Mouse (Mus musculus) hindbrain, embryonic 11.5 days (tissue): ENCODE data around the gene Nedd4. TPM values are rescaled to one million over a fixed set of nuclear protein-coding genes. Genes with fewer than 3 reads are reported as not detected.

Experiments
- ATAC-seq: fragments of 200-750 bp; cut with Nextera tagmentation; 2 replicates; pipeline ENCODE4 v1.8.0; 2017; ENCODE audit warnings: mild to moderate bottlenecking, moderate TSS enrichment, moderate library complexity; ENCODE audit not compliant: low FRiP score
- DNase-seq: peaks from one replicate; pipeline ENCODE4 v3.0.0-alpha.2; 2015; ENCODE audit warnings: low spot score
- H3K27ac ChIP-seq: fragments of 300-500 bp; sonication (generic); 2 replicates; pipeline ENCODE4 v1.5.1; 2014; ENCODE audit warnings: mild to moderate bottlenecking, low read depth, low read length
- H3K27me3 ChIP-seq: fragments of 300-500 bp; sonication (generic); 2 replicates; pipeline ENCODE4 v1.6.1; 2014; ENCODE audit warnings: mild to moderate bottlenecking, low read length, moderate library complexity, mixed read lengths; ENCODE audit not compliant: control insufficient read depth, insufficient read depth
- H3K36me3 ChIP-seq: fragments of 300-500 bp; sonication (generic); 2 replicates; pipeline ENCODE4 v1.6.1; 2014; ENCODE audit warnings: mild to moderate bottlenecking, low read length, moderate library complexity, mixed read lengths; ENCODE audit not compliant: control insufficient read depth, insufficient read depth
- H3K4me1 ChIP-seq: fragments of 300-500 bp; sonication (generic); replicated peaks from 2 replicates; pipeline ENCODE4 v1.6.1; 2014; ENCODE audit warnings: low read length, mixed read lengths; ENCODE audit not compliant: control insufficient read depth, insufficient read depth
- H3K4me2 ChIP-seq: fragments of 300-500 bp; sonication (generic); replicated peaks from 2 replicates; pipeline ENCODE4 v1.6.1; 2014; ENCODE audit warnings: mild to moderate bottlenecking, low read depth, low read length
- H3K4me3 ChIP-seq: fragments of 300-500 bp; sonication (generic); 2 replicates; pipeline ENCODE4 v1.5.1; 2014; ENCODE audit warnings: low read depth, low read length
- H3K9ac ChIP-seq: fragments of 300-500 bp; sonication (generic); 2 replicates; pipeline ENCODE4 v1.6.1; 2014; ENCODE audit warnings: low read depth, low read length
- H3K9me3 ChIP-seq: fragments of 300-500 bp; sonication (generic); 2 replicates; pipeline ENCODE4 v1.6.1; 2016; ENCODE audit warnings: low read length; ENCODE audit not compliant: control insufficient read depth
- WGBS: fragments of 180-500 bp; shearing (Covaris S2); extraction: QIAGEN DNeasy Blood & Tissue Kit; methylation state at CpG from one replicate; pipeline ENCODE4 v1.1.7; 2014; 5-methylcytosine and 5-hydroxymethylcytosine counted together
- polyA plus RNA-seq: library from polyadenylated mRNA; unstranded; fragments of >200 nt; fragmentation: Nextera tagmentation; extraction: Ambion mirVana; gene quantifications from 2 replicates; pipeline ENCODE4 v1.2.1, GENCODE M21; 2014

Nedd4 gene
- polyA plus RNA-seq: 708 and 779 TPM in 2 replicates

- Histone ChIP-seq H3K36me3 (peaks cover 4% of the 10 kb centered on the region; the same call in 1 of the 2 replicates), H3K9ac (peak within 1 kb of the TSS; percentile 99), H3K9me3 (no peaks in the 10 kb centered on the region), H3K4me3 (peak within 1 kb of the TSS; percentile 99), H3K4me2 (peak within 1 kb of the TSS; percentile 66), H3K27ac (peak within 1 kb of the TSS; percentile 99), H3K27me3 (no peaks in the 10 kb centered on the region), H3K4me1 (peaks cover 11% of the 10 kb centered on the region)
- peak; percentile 97 for DNase-seq
- peak; percentile 90 for ATAC-seq
- under 1% methylated on average over 49 of the region's 83 CpGs for WGBS
Measured at GRCm38 (mm10) chr9:72661895-72662661, at the start of gene Nedd4. Gene Nedd4 (plus strand): TSS chr9:72662346.

- ATAC-seq: no peak
- H3K4me3 ChIP-seq: no peak overlapping the region
- H3K27me3 ChIP-seq: no peaks in the 10 kb centered on the region
- no peak overlapping the region for H3K4me2 ChIP-seq
- DNase-seq: no peak
- WGBS: 90% methylated on average over 2 of the region's 2 CpGs
- H3K9ac ChIP-seq: no peak overlapping the region
- peaks cover 11% of the 10 kb centered on the region for H3K36me3 ChIP-seq
- no peaks in the 10 kb centered on the region for H3K9me3 ChIP-seq
- H3K4me1 ChIP-seq: no peaks in the 10 kb centered on the region
- H3K27ac ChIP-seq: no peak overlapping the region
Measured at GRCm38 (mm10) chr9:72613884-72614283, 48.3 kb upstream of the Nedd4 start.

GRCm38 (mm10) chr9:72614786-72615480, 47.2 kb upstream of the Nedd4 start:
- no peaks in the 10 kb centered on the region for H3K4me1 ChIP-seq
- H3K4me2 ChIP-seq: no peak overlapping the region
- H3K9ac ChIP-seq: no peak overlapping the region
- 83% methylated on average over 6 of the region's 6 CpGs for WGBS
- no peaks in the 10 kb centered on the region for H3K9me3 ChIP-seq
- H3K27ac ChIP-seq: no peak overlapping the region
- peaks cover 11% of the 10 kb centered on the region for H3K36me3 ChIP-seq
- DNase-seq (no peak), ATAC-seq (no peak)
- H3K4me3 ChIP-seq: no peak overlapping the region
- no peaks in the 10 kb centered on the region for H3K27me3 ChIP-seq

- H3K4me3 ChIP-seq: no peak overlapping the region
- no peaks in the 10 kb centered on the region for H3K27me3 ChIP-seq
- no peak overlapping the region for H3K27ac ChIP-seq
- no peak overlapping the region for H3K9ac ChIP-seq
- no peaks in the 10 kb centered on the region for H3K4me1 ChIP-seq
- H3K9me3 ChIP-seq: no peaks in the 10 kb centered on the region
- no peak for ATAC-seq
- peaks cover 11% of the 10 kb centered on the region for H3K36me3 ChIP-seq
- no peak overlapping the region for H3K4me2 ChIP-seq
- WGBS: 91% methylated on average over 3 of the region's 3 CpGs
- DNase-seq: no peak
Measured at GRCm38 (mm10) chr9:72618037-72618436, 44.1 kb upstream of the Nedd4 start.

GRCm38 (mm10) chr9:72623605-72624004, 38.5 kb upstream of the Nedd4 start:
- no peaks in the 10 kb centered on the region for H3K4me1 ChIP-seq
- DNase-seq (no peak), ATAC-seq (no peak)
- peaks cover under 1% of the 10 kb centered on the region for H3K36me3 ChIP-seq
- 88% methylated on average over 1 of the region's 1 CpGs for WGBS
- H3K27ac ChIP-seq: no peak overlapping the region
- no peak overlapping the region for H3K9ac ChIP-seq
- no peak overlapping the region for H3K4me3 ChIP-seq
- H3K4me2 ChIP-seq: no peak overlapping the region
- H3K27me3 ChIP-seq: no peaks in the 10 kb centered on the region
- no peaks in the 10 kb centered on the region for H3K9me3 ChIP-seq

GRCm38 (mm10) chr9:72627598-72627997, 34.5 kb upstream of the Nedd4 start:
- Histone ChIP-seq H3K27ac (no peak overlapping the region), H3K4me1 (no peaks in the 10 kb centered on the region), H3K9me3 (no peaks in the 10 kb centered on the region), H3K27me3 (no peaks in the 10 kb centered on the region), H3K4me3 (no peak overlapping the region), H3K9ac (no peak overlapping the region), H3K4me2 (no peak overlapping the region), H3K36me3 (no peaks in the 10 kb centered on the region)
- ATAC-seq: no peak
- no peak for DNase-seq
- WGBS: 69% methylated on average over 1 of the region's 1 CpGs

- 47% methylated on average over 2 of the region's 2 CpGs for WGBS
- no peak overlapping the region for H3K4me2 ChIP-seq
- H3K27me3 ChIP-seq: no peaks in the 10 kb centered on the region
- no peak for ATAC-seq
- no peak overlapping the region for H3K9ac ChIP-seq
- no peak overlapping the region for H3K4me3 ChIP-seq
- H3K36me3 ChIP-seq: no peaks in the 10 kb centered on the region
- DNase-seq: no peak
- H3K4me1 ChIP-seq: no peaks in the 10 kb centered on the region
- H3K27ac ChIP-seq: no peak overlapping the region
- H3K9me3 ChIP-seq: no peaks in the 10 kb centered on the region
Measured at GRCm38 (mm10) chr9:72628591-72628990, 33.6 kb upstream of the Nedd4 start.

- H3K9ac ChIP-seq: no peak overlapping the region
- no peaks in the 10 kb centered on the region for H3K4me1 ChIP-seq
- WGBS: 69% methylated on average over 1 of the region's 1 CpGs
- no peak overlapping the region for H3K4me2 ChIP-seq
- H3K36me3 ChIP-seq: no peaks in the 10 kb centered on the region
- ATAC-seq (no peak), DNase-seq (no peak)
- no peaks in the 10 kb centered on the region for H3K27me3 ChIP-seq
- H3K9me3 ChIP-seq: no peaks in the 10 kb centered on the region
- H3K27ac ChIP-seq: no peak overlapping the region
- no peak overlapping the region for H3K4me3 ChIP-seq
Measured at GRCm38 (mm10) chr9:72632198-72632597, 29.9 kb upstream of the Nedd4 start.

- Histone ChIP-seq H3K4me1 (no peaks in the 10 kb centered on the region; the same call in 1 of the 2 replicates), H3K9ac (no peak overlapping the region), H3K36me3 (no peaks in the 10 kb centered on the region), H3K4me3 (no peak overlapping the region), H3K27ac (no peak overlapping the region), H3K9me3 (no peaks in the 10 kb centered on the region), H3K27me3 (no peaks in the 10 kb centered on the region), H3K4me2 (no peak overlapping the region)
- ATAC-seq: no peak
- DNase-seq: peak; percentile 69
Measured at GRCm38 (mm10) chr9:72635134-72635533, 27.0 kb upstream of the Nedd4 start.
